Mouse (Mus musculus) ZHBTc4 (cell line): ENCODE measurements around the gene Selenos.

Experiments used
- DNase-seq: peaks from one replicate; pipeline ENCODE4 v3.0.0-alpha.2; 2011; ENCODE audit warnings: low read depth, low spot score

Selenos gene

DNA sequence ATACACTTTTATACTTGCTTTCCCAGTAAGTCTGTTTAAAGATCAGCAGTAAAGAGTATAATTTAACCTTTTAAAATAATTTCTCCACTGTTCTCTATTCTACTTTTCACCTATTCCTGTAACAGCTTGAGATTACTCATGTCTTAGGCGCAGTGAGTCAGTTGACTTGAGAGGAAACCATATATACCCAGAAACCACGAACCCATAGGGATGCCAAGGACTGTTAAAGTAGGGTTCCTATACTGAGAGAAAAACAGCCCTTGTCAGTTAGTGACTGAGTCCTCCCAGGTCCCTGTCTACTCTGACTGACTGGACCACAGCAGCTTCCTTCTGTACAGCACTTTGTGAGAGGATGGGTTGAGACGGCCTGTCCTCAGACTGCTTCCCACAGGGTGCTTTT, 38.6 kb downstream of the Selenos start:
- no peak for DNase-seq

DNA sequence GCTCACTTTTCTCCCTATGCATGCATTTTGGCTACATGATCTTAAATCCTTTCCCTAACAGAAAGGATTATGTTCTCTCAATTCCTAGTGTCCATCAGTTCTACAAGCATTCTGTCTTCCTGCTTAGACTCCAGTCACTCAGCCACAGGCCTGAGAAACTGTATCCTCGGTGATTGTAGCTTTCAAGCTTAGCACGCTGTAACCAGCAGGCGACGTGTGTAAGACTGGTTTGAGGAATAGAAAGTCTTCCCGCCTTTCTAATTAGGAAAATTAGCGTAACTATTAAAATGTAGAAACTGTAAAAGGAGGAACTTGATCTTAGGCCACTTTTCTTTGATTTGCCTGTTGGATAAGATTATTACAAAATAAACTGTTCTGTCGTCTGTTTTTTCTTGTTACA, 39.3 kb downstream of the Selenos start:
- no peak for DNase-seq

- no peak for DNase-seq
Observed at GRCm38 (mm10) chr7:66120139-66120538, 40.7 kb downstream of the Selenos start.

- DNase-seq: no peak
Observed at GRCm38 (mm10) chr7:66120702-66121396, 41.4 kb downstream of the Selenos start.

GRCm38 (mm10) chr7:66124551-66124968, 45.1 kb downstream of the Selenos start:
- no peak for DNase-seq

- no peak for DNase-seq
Observed at GRCm38 (mm10) chr7:66125368-66125767, 45.9 kb downstream of the Selenos start.

GRCm38 (mm10) chr7:66127951-66128645, 48.6 kb downstream of the Selenos start:
- DNase-seq: no peak

GRCm38 (mm10) chr7:66128857-66129256, 49.4 kb downstream of the Selenos start:
- no peak for DNase-seq

- no peak for DNase-seq
Observed at GRCm38 (mm10) chr7:66130296-66130695, 50.8 kb downstream of the Selenos start.

GRCm38 (mm10) chr7:66131776-66132421, 52.5 kb downstream of the Selenos start:
- DNase-seq: no peak

DNA sequence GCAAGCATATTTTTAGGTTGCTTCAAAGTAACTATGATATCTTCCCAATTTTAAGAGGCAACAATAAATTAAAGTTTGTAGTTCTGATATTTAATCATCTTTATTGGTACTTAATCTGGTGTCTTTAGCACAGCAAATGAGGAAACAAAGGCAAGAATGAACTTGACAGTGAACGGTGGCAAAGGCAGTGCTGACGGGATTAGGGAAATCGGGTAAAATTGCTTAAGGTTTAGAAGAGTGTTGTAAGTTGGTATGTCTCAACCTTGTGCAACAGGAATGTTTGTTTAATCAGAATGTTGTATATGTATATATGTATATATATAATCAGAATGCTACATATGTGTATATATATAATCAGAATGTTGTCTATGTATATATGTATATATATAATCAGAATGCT, 54.7 kb downstream of the Selenos start:
- no peak for DNase-seq

GRCm38 (mm10) chr7:66135644-66136043, 56.2 kb downstream of the Selenos start:
- DNase-seq: peak; percentile 25

- DNase-seq: no peak
Observed at GRCm38 (mm10) chr7:66136187-66136586, 56.7 kb downstream of the Selenos start.

- no peak for DNase-seq
Observed at GRCm38 (mm10) chr7:66137309-66137708, 57.9 kb downstream of the Selenos start.

GRCm38 (mm10) chr7:66138301-66138700, 58.9 kb downstream of the Selenos start:
- no peak for DNase-seq

- DNase-seq: no peak
Observed at GRCm38 (mm10) chr7:66138878-66139277, 59.4 kb downstream of the Selenos start.
